Mouse (Mus musculus): ENCODE results near the gene Apba3.

DNA sequence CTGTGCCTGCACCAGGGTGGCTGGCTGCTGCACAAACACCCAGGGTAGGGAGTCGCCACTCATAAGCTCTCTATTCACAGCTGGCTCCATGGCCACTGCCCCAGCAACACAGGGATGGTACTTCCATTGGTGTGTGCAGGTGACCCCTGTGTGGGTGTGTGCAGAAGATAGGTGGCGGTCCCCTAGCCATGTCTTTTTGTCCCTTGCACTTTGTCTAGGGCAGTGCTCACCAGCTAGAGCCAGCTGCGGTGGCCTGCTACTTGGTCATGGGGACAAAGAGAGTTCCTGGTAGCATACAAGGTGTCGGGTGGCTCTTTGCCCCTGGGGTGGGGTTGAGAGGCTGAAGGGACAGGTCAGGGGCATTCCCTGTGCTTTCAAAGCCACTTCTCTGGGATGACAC lies 22.6 kb upstream of the Apba3 start:
- TF ChIP-seq POLR2A (IDR thresholded peaks at IDR 0.05; ENCODE audit: borderline replicate concordance, extremely low read depth, insufficient read depth, insufficient read length, poor library complexity, severe bottlenecking) = no peak
- TF ChIP-seq CTCF (IDR thresholded peaks at IDR 0.05; ENCODE audit: borderline replicate concordance, extremely low read depth, insufficient read depth, insufficient read length) = no peak
